Mouse (Mus musculus): Measurements from ENCODE around the gene Ldb1. TPM values are rescaled to one million over a fixed set of nuclear protein-coding genes. Genes with fewer than 3 reads are reported as not detected.

The Ldb1 gene
- polyA plus RNA-seq, 1 experiment from 2014 or later, result 70.7 TPM

DNA sequence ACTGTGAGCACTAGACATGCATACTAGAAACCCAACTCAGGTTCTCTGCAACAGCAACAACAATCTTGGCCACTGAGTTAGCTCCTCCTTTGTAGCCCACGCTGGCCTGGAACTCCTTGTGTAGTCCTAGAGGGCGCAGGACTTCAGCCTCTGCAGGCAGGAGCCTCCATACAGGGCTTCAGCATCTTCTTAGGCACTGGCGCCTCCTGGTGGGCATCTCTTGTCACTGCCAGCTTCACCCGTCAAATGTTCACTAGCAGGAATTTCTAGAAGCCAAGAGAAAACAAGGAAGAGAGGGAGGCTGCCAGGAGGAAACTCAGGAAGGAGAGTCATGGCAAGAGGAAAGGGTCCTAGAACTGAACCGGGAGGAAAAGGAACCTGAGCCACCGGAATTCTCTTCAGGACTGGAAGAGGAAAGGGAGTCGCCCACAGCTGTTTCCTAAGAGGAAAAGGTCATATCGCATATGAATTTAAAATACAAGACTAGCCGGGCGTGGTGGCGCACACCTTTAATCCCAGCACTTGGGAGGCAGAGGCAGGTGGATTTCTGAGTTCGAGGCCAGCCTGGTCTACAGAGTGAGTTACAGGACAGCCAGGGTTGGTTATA, 30.3 kb downstream of the Ldb1 start:
- Histone ChIP-seq H3K4me3 (ENCODE audit: low read length) (no peak overlapping the region), H3K27ac (ENCODE audit: low read length) (no peak overlapping the region), H3K9me3 (ENCODE audit: control insufficient read depth, low read length) (no peaks in the 10 kb centered on the region), H3K36me3 (ENCODE audit: control insufficient read depth, insufficient read depth, low read length) (no peaks in the 10 kb centered on the region), H3K4me2 (ENCODE audit: low read depth, low read length) (no peak overlapping the region), H3K27me3 (ENCODE audit: control insufficient read depth, insufficient read depth, low read depth, low read length) (no peaks in the 10 kb centered on the region), H3K4me1 (replicated peaks; ENCODE audit: control insufficient read depth, insufficient read depth, low read length) (no peaks in the 10 kb centered on the region), H3K9ac (ENCODE audit: low read length) (no peak overlapping the region)
- peak; percentile 95 for ATAC-seq (ENCODE audit: low read depth)
- 30% methylated on average over 12 of the region's 12 CpGs for WGBS

DNA sequence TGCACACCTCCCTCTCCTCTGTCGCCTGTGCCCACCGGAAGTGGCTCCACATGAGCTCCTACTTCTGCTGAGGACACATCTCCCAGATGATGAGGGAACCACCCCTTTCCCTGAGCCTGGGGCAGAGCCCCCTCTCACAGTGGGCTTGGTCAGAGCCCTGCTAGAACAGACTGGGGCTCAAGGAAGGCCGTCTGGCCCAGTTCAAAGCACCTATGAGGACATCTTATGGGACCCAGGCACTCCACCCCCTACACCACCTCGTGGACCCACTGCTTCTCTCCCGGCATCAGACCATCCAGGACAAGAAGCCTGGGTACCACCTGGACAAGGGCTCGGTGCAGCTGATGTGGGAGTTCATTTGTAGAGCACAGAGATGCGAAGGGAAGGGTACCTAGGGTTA, 39.3 kb downstream of the Ldb1 start:
- peaks cover 10% of the 10 kb centered on the region for H3K4me1 ChIP-seq (replicated peaks; ENCODE audit: control insufficient read depth, insufficient read depth, low read length)
- H3K4me3 ChIP-seq (ENCODE audit: low read length), result no peak overlapping the region
- no peak overlapping the region for H3K4me2 ChIP-seq (ENCODE audit: low read depth, low read length)
- 86% methylated on average over 7 of the region's 7 CpGs for WGBS
- no peak overlapping the region for H3K9ac ChIP-seq (ENCODE audit: low read length)
- H3K36me3 ChIP-seq (ENCODE audit: control insufficient read depth, insufficient read depth, low read length), result peaks cover 3% of the 10 kb centered on the region; the same call in 1 of the 2 replicates
- H3K27me3 ChIP-seq (ENCODE audit: control insufficient read depth, insufficient read depth, low read depth, low read length), result no peaks in the 10 kb centered on the region
- no peaks in the 10 kb centered on the region for H3K9me3 ChIP-seq (ENCODE audit: control insufficient read depth, low read length)
- no peak overlapping the region for H3K27ac ChIP-seq (ENCODE audit: low read length)
- no peak for ATAC-seq (ENCODE audit: low read depth)

DNA sequence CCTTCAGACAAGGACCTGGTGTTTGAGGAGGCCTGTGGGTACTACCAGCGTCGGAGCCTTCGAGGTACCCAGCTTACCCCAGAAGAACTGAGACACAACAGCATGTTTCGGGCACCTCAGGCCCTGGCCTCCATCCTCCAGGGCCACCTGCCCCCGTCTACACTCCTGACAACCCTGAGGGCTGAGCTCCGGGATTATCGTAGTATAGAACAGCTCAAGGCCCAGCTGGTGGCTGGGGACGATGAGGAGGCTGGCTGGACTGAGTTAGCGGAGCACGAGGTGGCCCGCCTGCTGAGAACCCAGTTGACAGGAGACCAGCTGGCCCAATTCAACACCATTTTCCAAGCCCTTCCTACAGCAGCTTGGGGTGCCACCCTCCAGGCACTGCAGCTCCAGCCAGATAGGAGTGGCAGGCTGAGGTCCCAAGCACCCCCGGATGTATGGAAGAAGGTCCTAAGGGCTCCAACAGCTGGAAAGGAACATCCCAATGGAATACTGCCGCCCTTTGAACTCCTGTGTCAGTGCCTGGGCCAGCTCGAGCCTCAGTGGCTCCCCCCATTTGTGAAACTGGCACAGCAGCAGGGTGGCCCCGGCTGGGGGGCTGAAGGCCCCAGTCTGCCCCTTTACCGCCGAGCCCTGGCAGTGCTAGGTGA, 40.1 kb downstream of the Ldb1 start:
- Histone ChIP-seq H3K9me3 (ENCODE audit: control insufficient read depth, low read length) (no peaks in the 10 kb centered on the region), H3K9ac (ENCODE audit: low read length) (no peak overlapping the region), H3K36me3 (ENCODE audit: control insufficient read depth, insufficient read depth, low read length) (peaks cover 3% of the 10 kb centered on the region; the same call in 1 of the 2 replicates), H3K27ac (ENCODE audit: low read length) (no peak overlapping the region), H3K4me3 (ENCODE audit: low read length) (no peak overlapping the region), H3K4me2 (ENCODE audit: low read depth, low read length) (no peak overlapping the region), H3K4me1 (replicated peaks; ENCODE audit: control insufficient read depth, insufficient read depth, low read length) (peaks cover 10% of the 10 kb centered on the region), H3K27me3 (ENCODE audit: control insufficient read depth, insufficient read depth, low read depth, low read length) (no peaks in the 10 kb centered on the region)
- WGBS, result 80% methylated on average over 17 of the region's 17 CpGs
- no peak for ATAC-seq (ENCODE audit: low read depth)

DNA sequence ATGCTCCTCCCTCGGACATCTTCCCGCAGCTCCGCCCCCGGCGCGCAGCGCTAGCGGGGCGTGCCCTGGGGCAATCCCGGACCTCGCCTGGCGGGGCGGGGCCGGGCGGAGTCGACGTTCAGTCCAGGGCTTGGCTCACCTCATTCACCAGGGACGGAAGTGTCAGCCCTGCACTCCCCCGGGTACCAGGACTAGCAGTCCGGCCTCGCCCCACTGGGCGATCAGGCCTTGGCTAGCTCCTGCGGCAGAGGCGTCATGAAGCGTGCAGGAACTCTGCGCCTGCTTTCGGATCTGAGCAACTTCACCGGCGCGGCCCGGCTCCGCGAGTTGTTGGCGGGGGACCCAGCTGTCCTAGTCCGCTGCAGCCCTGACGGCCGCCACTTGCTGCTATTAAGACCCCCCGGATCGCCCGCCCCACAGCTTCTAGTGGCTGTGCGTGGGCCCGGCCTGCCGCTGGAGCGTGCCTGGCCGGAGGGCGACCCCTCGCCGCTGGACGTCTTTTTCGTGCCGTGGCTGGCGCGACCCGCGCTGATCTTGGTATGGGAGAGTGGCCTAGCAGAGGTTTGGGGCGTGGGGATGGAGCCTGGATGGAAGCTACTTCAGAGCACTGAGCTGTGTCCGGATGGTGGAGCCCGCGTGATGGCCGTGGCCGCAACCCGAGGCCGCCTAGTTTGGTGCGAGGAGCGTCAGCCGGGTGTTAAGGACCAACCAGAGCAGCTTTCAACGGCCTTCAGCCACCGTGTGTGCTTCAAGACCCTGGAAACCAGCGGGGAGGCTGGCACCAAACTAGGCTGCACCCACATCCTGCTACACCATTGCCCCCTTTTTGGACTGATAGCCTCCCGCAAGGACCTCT, 41.4 kb downstream of the Ldb1 start, which contains the start of gene Hps6:
Gene Hps6 (plus strand): TSS at position 138 of the 856 bp plus-strand sequence.
- peak within 1 kb of the TSS; percentile 94 for H3K4me2 ChIP-seq (ENCODE audit: low read depth, low read length)
- WGBS, result 1% methylated on average over 70 of the region's 70 CpGs
- H3K9ac ChIP-seq (ENCODE audit: low read length), result peak within 1 kb of the TSS; percentile 88
- peak within 1 kb of the TSS; percentile 70 for H3K27ac ChIP-seq (ENCODE audit: low read length)
- no peaks in the 10 kb centered on the region for H3K27me3 ChIP-seq (ENCODE audit: control insufficient read depth, insufficient read depth, low read depth, low read length)
- H3K4me3 ChIP-seq (ENCODE audit: low read length), result peak within 1 kb of the TSS; percentile 73
- ATAC-seq (ENCODE audit: low read depth), result peak; percentile 94
- peaks cover 3% of the 10 kb centered on the region; the same call in 1 of the 2 replicates for H3K36me3 ChIP-seq (ENCODE audit: control insufficient read depth, insufficient read depth, low read length)
- peaks cover 10% of the 10 kb centered on the region for H3K4me1 ChIP-seq (replicated peaks; ENCODE audit: control insufficient read depth, insufficient read depth, low read length)
- no peaks in the 10 kb centered on the region for H3K9me3 ChIP-seq (ENCODE audit: control insufficient read depth, low read length)

DNA sequence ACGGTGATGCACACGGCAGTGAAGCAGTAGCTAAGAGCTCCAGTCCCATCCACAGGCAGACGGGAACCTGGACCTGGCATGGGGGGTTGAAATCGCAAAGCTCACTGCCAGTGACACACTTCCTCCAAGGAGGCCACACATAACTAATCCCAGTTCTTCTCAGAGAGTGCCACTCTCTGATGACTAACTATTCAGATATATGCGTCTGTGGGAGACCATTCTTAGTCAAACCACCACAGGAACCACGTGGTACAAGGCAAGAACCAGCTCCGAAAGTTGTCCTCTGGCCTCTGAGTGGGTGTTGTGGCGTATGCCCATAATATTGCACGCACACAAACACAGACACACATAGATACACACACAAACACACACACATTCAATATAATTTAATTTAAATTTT, 42.7 kb downstream of the Ldb1 start:
- H3K36me3 ChIP-seq (ENCODE audit: control insufficient read depth, insufficient read depth, low read length), result no peaks in the 10 kb centered on the region
- H3K9ac ChIP-seq (ENCODE audit: low read length), result no peak overlapping the region
- no peak overlapping the region for H3K4me3 ChIP-seq (ENCODE audit: low read length)
- H3K27ac ChIP-seq (ENCODE audit: low read length), result no peak overlapping the region
- no peak overlapping the region for H3K4me2 ChIP-seq (ENCODE audit: low read depth, low read length)
- H3K27me3 ChIP-seq (ENCODE audit: control insufficient read depth, insufficient read depth, low read depth, low read length), result no peaks in the 10 kb centered on the region
- ATAC-seq (ENCODE audit: low read depth), result no peak
- H3K4me1 ChIP-seq (replicated peaks; ENCODE audit: control insufficient read depth, insufficient read depth, low read length), result peaks cover 12% of the 10 kb centered on the region
- H3K9me3 ChIP-seq (ENCODE audit: control insufficient read depth, low read length), result no peaks in the 10 kb centered on the region
- WGBS, result 78% methylated on average over 9 of the region's 9 CpGs

DNA sequence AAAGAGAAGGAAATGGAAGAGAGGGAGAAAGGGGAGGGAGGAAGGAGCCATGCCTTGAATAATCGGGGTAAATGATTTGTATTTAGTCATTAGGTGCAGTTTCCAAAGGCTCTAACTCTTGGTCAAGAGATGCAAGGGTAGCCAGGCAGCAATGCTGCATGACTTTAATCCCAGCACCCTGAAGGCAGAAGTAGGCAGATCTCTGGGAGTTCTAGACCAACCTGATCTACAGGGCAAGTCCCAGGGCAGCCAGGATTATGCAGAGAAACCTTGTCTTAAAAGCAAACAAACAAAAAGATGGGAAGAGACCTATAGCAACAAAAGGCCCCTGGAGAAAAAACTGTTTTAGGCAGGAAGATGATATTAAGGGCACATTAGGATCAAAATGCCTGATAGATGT, 45.6 kb downstream of the Ldb1 start:
- no peak overlapping the region for H3K4me3 ChIP-seq (ENCODE audit: low read length)
- H3K9ac ChIP-seq (ENCODE audit: low read length), result no peak overlapping the region
- peaks cover 5% of the 10 kb centered on the region for H3K9me3 ChIP-seq (ENCODE audit: control insufficient read depth, low read length)
- H3K27ac ChIP-seq (ENCODE audit: low read length), result no peak overlapping the region
- H3K4me2 ChIP-seq (ENCODE audit: low read depth, low read length), result no peak overlapping the region
- WGBS, result 57% methylated on average over 1 of the region's 1 CpGs
- H3K36me3 ChIP-seq (ENCODE audit: control insufficient read depth, insufficient read depth, low read length), result peaks cover 8% of the 10 kb centered on the region
- H3K27me3 ChIP-seq (ENCODE audit: control insufficient read depth, insufficient read depth, low read depth, low read length), result no peaks in the 10 kb centered on the region
- ATAC-seq (ENCODE audit: low read depth), result no peak
- peaks cover 8% of the 10 kb centered on the region for H3K4me1 ChIP-seq (replicated peaks; ENCODE audit: control insufficient read depth, insufficient read depth, low read length)

DNA sequence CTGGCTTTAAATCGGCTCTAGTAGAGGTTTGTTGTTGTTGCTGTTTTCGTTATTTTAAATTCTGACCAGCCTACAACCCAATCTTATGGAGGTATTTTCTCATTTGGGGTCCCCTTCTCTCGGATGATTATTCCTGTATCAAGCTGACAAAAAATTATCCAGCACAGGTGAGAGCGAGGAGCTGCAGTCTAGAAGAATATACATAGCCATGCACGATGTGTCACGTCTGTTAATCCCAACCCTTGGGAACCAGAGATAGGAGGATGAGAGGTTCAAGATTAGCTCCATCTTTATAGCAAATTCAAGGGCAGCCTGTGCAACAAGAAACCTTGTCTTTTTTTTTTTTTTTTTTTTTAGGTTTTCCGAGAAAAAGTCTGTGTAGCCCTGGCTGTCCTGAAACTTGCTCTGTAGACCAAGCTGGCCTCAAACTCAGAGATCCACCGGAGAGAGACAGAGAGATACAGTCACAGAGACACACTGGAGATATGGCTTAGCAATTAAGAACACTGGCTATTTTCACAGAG, 46.3 kb downstream of the Ldb1 start:
- Histone ChIP-seq H3K36me3 (ENCODE audit: control insufficient read depth, insufficient read depth, low read length) (peaks cover 8% of the 10 kb centered on the region), H3K4me3 (ENCODE audit: low read length) (peak overlapping the region; percentile 83), H3K27ac (ENCODE audit: low read length) (no peak overlapping the region), H3K9ac (ENCODE audit: low read length) (peak overlapping the region; percentile 61; the same call in 1 of the 2 replicates), H3K9me3 (ENCODE audit: control insufficient read depth, low read length) (peaks cover 6% of the 10 kb centered on the region), H3K4me1 (replicated peaks; ENCODE audit: control insufficient read depth, insufficient read depth, low read length) (peaks cover 2% of the 10 kb centered on the region; the same call in 1 of the 2 replicates), H3K27me3 (ENCODE audit: control insufficient read depth, insufficient read depth, low read depth, low read length) (no peaks in the 10 kb centered on the region), H3K4me2 (ENCODE audit: low read depth, low read length) (peak overlapping the region; percentile 69)
- WGBS, result 7% methylated on average over 8 of the region's 8 CpGs
- peak; percentile 4; the same call in 1 of the 2 replicates for ATAC-seq (ENCODE audit: low read depth)

DNA sequence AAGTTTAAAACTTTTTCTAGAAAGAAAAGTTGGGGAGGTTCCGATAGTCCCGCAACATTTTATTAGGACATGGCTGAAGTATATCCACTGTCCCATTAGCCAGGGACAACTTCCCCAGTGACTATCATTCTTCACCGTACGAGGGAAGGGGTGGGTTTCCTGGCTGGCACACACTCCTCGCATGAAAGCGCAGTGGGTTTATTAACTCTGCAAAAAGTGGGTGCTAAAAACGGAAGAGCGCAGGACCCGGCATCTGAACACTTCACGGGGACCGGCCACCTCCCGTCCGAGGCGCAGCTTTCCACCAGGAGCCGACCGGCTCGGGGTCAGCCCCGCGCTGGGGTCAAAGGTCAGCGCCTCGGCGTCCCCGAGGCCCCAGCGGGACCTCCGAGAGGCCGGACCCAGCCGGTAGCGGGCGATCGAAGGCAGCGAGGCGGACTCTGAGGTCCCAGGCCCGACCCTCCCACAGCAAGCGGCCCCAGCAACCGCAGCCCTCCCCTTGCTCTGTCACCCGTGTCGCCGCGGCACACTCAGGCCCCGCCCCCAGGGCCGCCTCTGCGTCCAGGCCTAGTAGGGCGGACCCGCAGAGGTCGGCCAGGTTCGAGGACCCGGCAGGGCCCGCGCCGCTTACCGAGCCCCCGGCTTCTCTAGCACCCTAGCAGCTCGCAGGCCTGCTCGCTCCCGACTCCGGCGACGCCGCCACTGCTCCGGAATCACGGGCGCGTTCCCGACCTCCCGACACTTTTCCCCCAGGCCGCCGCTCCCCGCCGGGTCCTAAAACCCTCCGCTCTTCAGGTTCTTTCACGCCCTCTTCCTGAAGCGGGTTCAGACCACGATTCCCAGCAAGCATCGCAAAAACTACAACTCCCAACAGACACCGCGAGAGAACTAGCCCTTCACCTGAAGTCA, 47.0 kb downstream of the Ldb1 start, which contains the start of gene Armh3:
Gene Armh3 (minus strand): TSS at position 704 of the 909 bp plus-strand sequence.
- Histone ChIP-seq H3K9me3 (ENCODE audit: control insufficient read depth, low read length) (peaks cover 6% of the 10 kb centered on the region), H3K9ac (ENCODE audit: low read length) (peak within 1 kb of the TSS; percentile 94), H3K27me3 (ENCODE audit: control insufficient read depth, insufficient read depth, low read depth, low read length) (no peaks in the 10 kb centered on the region), H3K4me3 (ENCODE audit: low read length) (peak within 1 kb of the TSS; percentile 83), H3K36me3 (ENCODE audit: control insufficient read depth, insufficient read depth, low read length) (peaks cover 8% of the 10 kb centered on the region), H3K4me2 (ENCODE audit: low read depth, low read length) (peak within 1 kb of the TSS; percentile 69), H3K4me1 (replicated peaks; ENCODE audit: control insufficient read depth, insufficient read depth, low read length) (0 out of 2 replicates have a peak, but pooled peaks cover 2% of the 10 kb centered on the region), H3K27ac (ENCODE audit: low read length) (peak within 1 kb of the TSS; percentile 93)
- under 1% methylated on average over 71 of the region's 76 CpGs for WGBS
- ATAC-seq (ENCODE audit: low read depth), result peak; percentile 97

Data from lung, embryonic 16.5 days (tissue).